8 mouse cellular contexts compared by ENCODE assay signal in the genomic region with DNA sequence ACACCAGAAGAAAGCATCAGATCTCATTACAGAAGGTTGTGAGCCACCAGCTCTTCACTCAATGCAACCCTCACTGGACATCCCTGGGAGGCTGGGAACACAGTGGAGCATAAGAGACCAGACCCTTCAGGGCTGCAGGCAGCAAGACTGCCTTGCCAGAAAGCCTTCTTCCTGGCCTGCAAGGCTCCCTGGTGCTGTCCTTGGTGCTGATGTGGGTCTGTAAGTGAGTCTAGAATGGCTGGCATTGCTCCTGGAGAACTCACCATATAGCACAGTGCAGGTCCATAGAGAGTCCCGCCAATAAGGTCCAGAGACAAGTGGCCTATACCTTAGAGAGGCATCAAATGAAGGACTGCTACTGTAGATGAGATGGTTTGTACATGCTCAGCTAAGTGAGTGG. TPM values are rescaled to one million over a fixed set of nuclear protein-coding genes. Genes with fewer than 3 reads are reported as not detected.
A peak's percentile ranks its signal among the peaks of the same experiment; 100 is the strongest.
DNase-seq lines count a peak whose midpoint lies in the region; TF ChIP-seq lines count a peak whose summit lies in the region.

No protein-coding gene starts in this region.

- intact Hi-C loops in gastrocnemius, postnatal 36 days (cut with DNase I), result loop anchor here (5.0 kb wide), 1 partner anchor 177 kb away; no protein-coding TSS in a partner anchor
- intact Hi-C loops in heart, postnatal 25 days (cut with DNase I), result loop anchor here (5.0 kb wide), 1 partner anchor 317 kb away; no protein-coding TSS in a partner anchor

- no peak for TF ChIP-seq CTCF in brain, embryonic 14.5 days (IDR thresholded peaks at IDR 0.05; ENCODE audit: borderline replicate concordance, extremely low read depth, insufficient read depth, insufficient read length)

- no peak for TF ChIP-seq POLR2A in brain, embryonic 14.5 days (IDR thresholded peaks at IDR 0.05; ENCODE audit: borderline replicate concordance, extremely low read depth, insufficient read depth, insufficient read length, poor library complexity, severe bottlenecking)

- DNase-seq in gastrocnemius, postnatal 10 days, result peak; percentile 36
- no peak for DNase-seq in gastrocnemius, postnatal 36 days
- peak; percentile 73 for DNase-seq in 3T3-L1 (ENCODE audit: low read depth, low spot score)
- DNase-seq in brain, embryonic 14.5 days (ENCODE audit: low read depth), result peak; percentile 21
- DNase-seq in kidney, postnatal 4 days, result peak; percentile 87 to 88
- DNase-seq in thymus, postnatal 25 days, result peak; percentile 56
- no peak for DNase-seq in layer of hippocampus, adult 18-20 months (ENCODE audit: low spot score in 2 of 2)
- no peak for DNase-seq in heart, postnatal 25 days (ENCODE audit: low spot score)

RNA-seq across cellular contexts. Expression of gene Tmem86b, which starts 11.2 kb away (rescaled TPM):
- total RNA-seq in gastrocnemius, postnatal 10 days (2021), result 1 to 10 TPM; 4.6 to 5.2 TPM
- 1 to 10 TPM; 2.5 to 3.2 TPM for total RNA-seq in gastrocnemius, postnatal 36 days (2021)
- polyA plus RNA-seq in brain, embryonic 14.5 days (2012; rRNA removed), result 55.9 and 89.5 TPM in 2 replicates
- 10 to 100 TPM; 15.1 to 15.9 TPM for total RNA-seq in layer of hippocampus, adult 18-20 months (2021)
- 1 to 10 TPM; 4.9 to 6.4 TPM for total RNA-seq in heart, postnatal 25 days (2021)

RNA-seq across cellular contexts. Expression of gene Ptprh, which starts 16.1 kb away (rescaled TPM):
- total RNA-seq in gastrocnemius, postnatal 10 days (2021), result not detected
- not detected for total RNA-seq in gastrocnemius, postnatal 36 days (2021)
- 0.87 and 1.5 TPM in 2 replicates for polyA plus RNA-seq in brain, embryonic 14.5 days (2012; rRNA removed)
- under 1 TPM; 0.38 to 0.50 TPM for total RNA-seq in layer of hippocampus, adult 18-20 months (2021)
- total RNA-seq in heart, postnatal 25 days (2021), result not detected

RNA-seq across cellular contexts. Expression of gene Ppp6r1, which starts 38.8 kb away (rescaled TPM):
- 10 to 100 TPM; 53.0 to 58.1 TPM for total RNA-seq in gastrocnemius, postnatal 10 days (2021)
- 10 to 100 TPM; 40.2 to 42.4 TPM for total RNA-seq in gastrocnemius, postnatal 36 days (2021)
- polyA plus RNA-seq in brain, embryonic 14.5 days (2012; rRNA removed), result 115 and 130 TPM in 2 replicates
- total RNA-seq in layer of hippocampus, adult 18-20 months (2021), result 100 to 1,000 TPM; 127 TPM
- total RNA-seq in heart, postnatal 25 days (2021), result 10 to 100 TPM; 74.9 to 76.3 TPM

Comparison
In these comparisons a context has a peak if more than half of its experiments do, and no peak if none do; other contexts are left out.
1. DNase-seq: peak in gastrocnemius, postnatal 10 days (single experiment), 3T3-L1 (single experiment), brain, embryonic 14.5 days (single experiment), kidney, postnatal 4 days (2 of 2) and thymus, postnatal 25 days (single experiment); none in gastrocnemius, postnatal 36 days (0 of 2), layer of hippocampus, adult 18-20 months (0 of 2) and heart, postnatal 25 days (single experiment).